Mouse (Mus musculus): ENCODE measurements around the gene Bicdl1. TPM values are rescaled to one million over a fixed set of nuclear protein-coding genes. Genes with fewer than 3 reads are reported as not detected.

Gene Bicdl1
- total RNA-seq, 2 experiments from 2014 or later, result 99.5 to 99.8 TPM

DNA sequence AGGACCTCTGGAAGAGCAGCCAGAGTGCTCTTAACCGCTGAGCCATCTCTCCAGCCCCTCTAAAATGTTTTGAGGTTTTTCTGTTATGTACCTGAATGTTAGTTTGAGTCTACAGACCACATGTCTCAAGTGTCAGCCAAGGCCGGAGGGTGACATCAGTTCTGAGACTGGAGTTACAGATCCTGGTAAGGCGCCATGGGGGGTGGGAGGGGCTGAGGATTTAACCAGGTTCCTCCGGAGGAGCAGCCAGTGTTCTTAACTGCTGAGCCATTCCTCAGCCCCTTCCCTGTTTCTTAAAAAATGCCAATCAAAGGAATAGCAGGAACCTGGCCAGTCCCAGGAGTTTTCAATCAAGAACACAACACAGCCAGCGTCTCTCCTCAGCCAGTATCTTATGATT lies 101.1 kb downstream of the Bicdl1 start:
- DNase-seq (ENCODE audit: low spot score in 2 of 2), result no peak

DNA sequence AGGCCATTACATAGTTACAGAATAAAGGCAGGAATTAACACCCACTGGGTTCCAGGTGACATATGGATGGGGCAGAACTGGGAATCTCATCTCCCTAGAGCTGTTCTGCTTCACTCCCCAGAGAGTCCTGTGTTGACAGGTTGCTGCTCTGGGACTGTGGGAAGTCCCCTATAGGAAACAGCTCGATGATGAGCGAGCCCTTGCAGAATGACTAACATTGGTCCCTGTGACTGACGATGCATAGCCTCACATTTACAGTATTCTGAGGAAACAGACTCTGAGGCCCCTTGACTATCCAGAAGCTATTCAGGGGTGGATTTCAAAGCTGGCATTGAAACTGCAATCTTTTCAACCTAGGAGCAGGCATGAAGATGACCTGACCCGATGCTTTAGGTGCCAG lies 101.7 kb downstream of the Bicdl1 start:
- no peak for DNase-seq (ENCODE audit: low spot score in 2 of 2)

DNA sequence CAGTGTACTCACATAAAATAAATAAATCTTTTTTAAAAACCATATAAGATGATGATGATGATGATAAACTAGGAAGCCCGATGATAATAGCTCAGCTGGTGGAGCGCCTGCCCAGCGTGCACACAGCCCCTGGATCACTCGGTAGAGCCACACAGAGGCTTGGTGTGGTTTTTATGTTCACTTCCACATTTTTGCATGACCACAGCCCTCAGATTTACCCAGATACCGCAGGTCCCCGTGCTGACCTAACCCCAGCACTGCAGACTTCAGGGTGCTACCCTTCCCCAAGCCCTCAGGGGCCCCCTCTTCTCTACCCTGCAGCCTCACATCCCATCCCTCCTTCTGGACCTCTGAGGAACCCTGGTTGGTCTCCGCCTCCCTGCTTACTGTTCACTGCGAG lies 103.3 kb downstream of the Bicdl1 start:
- DNase-seq (ENCODE audit: low spot score in 2 of 2), result no peak

DNA sequence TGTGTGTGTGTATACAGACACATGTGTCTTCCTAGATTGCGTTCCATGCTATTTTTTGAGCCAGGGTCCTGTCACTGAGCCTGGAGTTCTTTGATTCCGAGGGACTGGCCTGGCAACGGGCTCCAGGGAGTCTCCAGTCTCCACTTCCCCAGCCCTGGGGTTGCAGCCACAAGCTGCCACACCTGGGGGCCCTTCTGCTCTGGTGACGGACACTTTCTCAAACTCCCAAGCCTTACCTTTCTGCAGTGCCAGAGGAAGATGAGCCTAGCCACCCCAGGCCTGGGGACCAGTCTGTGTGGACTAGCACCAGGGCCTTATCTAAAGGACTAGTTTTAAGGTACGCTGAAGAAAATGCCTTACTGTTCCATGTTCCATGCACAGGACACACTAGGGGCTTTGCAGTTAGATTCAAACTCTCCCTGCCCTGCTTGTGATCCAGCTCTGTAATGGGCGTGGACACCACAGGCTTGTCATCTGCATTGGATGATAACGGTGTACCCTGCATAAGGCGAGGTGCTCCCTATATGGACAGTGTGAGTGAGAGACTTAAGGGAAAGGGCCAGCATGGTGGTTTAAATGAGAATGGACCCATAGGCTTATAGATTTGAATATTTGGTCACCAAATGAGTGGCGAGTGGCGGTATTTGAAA lies 105.1 kb downstream of the Bicdl1 start:
- DNase-seq (ENCODE audit: low spot score in 2 of 2), result no peak

DNA sequence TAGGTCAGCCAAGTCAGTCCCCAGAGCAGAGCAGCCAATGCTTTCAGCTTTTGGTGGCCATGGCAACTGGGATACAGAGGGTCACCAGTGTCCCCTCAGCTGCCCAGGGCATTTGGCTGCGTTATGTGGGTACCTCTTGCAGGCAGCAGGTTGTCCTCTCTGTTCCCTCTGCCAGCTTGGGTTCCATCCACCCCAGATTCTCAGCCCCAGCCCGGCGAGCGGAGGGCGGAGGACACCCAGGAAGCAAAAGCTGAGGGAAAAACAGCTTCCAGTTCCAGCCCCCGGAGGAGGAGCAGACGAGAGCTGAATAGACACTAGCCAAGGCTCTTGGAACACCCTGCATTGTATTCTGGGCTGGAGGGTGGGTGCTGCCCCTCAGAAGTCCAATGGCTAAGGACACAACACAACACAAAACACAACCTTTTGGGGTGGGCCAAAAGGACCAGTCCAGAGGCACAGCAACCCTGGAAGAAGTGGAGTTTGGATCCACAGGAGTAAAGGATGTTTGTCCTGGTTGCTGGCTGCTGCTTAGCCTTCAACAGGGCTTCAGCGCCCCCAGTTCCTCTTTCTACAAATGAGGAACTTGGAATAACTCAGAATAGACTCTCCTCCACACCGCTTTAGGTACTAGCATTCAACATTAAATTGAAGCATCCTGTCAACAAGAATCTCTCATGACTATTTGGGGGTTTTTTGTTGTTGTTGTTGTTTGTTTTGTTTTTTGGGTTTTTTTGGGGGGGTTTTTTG lies 107.6 kb downstream of the Bicdl1 start:
- peak; percentile 41 to 46 for DNase-seq (ENCODE audit: low spot score in 2 of 2)

DNA sequence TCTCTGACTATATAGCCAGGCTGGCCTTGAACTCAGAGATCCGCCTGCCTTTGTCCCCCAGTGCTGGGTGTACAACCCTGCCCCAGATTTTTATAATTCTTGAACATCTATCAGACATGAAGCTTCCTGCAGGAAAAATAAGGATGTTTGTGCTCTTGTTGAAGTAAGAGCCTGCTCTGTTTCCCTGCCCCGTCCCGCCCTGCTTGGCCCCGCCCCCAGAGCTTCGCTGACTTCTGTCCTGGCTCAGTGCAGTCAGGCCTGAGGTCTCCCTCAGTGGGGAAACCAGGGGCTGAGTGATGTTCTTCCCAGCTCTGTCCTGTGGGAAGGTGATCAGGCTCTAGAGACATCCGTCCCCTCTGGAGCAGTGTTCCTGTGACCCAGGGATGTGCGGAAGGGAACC lies 108.7 kb downstream of the Bicdl1 start:
- no peak for DNase-seq (ENCODE audit: low spot score in 2 of 2)

DNA sequence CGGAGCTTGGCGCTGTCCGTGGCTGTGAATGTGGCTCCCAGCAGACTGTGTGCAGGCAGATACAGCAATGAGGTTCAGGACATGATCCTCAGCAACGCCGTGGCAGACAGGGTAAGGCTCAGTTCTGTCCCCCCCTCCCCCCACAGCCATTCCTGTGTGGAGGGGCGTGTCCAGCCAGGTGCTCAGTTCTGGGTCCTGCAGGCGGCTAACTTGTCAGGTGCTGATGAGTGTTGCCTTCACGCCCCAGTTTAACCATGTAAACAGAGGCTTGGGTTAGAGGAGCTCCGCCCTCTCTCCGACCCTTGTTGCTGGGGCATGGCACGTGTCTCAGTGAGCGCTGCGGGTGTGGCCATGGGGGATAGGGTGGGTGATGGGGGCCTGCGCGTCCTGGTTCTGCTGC lies 111.7 kb downstream of the Bicdl1 start:
- DNase-seq (ENCODE audit: low spot score in 2 of 2), result no peak

DNA sequence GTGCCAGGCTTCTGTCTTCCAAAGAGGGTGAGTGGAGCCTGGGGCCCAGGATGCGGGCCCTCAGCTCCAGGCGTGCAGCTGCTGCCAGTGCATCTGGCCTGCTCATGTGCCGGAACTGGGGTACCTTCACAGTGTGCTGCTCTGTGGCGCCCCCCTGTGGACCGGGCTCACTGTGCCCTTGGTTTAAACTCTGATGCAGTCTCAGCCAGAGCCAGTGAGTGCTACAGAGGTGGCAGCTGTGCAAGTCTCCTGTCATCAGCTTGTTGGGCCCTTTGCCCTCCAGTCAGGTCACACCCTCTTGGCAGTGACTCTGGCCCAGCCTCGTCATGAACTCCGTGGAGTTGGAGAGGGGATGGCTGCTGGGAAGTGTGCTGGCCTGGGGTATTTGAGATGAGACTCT lies 116.5 kb downstream of the Bicdl1 start:
- DNase-seq (ENCODE audit: low spot score in 2 of 2), result no peak

DNA sequence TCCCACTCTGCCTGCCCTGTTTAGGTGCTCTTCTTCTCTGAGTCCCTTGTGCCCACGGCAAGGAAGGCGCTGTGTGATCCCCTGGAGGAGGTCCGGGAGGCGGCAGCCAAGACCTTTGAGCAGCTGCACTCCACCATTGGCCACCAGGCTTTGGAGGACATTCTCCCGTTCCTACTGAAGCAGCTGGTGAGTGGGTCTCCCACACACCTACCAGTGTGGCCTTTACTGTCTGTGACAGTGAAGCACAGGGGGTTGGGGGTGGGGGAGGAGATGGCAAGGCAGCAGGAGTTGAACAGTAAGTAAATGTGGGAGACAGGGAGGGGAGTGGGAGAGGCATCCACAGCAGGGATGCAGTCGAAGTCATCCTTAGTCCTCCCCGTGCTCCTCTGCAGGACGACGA lies 118.1 kb downstream of the Bicdl1 start:
- no peak for DNase-seq (ENCODE audit: low spot score in 2 of 2)

DNA sequence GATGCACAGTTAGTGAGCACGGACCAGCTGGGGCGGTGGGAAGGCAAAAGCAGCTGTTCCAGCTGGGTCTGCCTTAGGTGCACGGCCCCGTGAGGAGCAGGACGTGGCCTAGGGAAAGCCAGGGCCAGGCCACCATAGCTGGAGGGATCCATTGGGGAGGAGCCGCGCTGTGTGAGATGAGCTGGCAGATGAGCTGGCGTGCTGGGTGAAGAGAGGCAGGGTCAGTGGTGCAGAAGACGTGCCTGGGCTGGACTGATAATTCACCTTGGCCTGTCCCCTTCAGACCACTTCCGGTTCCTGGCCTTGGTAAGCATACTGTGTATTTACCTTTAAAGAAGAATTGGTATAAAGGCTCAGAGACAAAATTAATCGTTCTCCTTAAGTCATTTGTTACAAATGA lies 119.9 kb downstream of the Bicdl1 start:
- DNase-seq (ENCODE audit: low spot score in 2 of 2), result no peak

DNA sequence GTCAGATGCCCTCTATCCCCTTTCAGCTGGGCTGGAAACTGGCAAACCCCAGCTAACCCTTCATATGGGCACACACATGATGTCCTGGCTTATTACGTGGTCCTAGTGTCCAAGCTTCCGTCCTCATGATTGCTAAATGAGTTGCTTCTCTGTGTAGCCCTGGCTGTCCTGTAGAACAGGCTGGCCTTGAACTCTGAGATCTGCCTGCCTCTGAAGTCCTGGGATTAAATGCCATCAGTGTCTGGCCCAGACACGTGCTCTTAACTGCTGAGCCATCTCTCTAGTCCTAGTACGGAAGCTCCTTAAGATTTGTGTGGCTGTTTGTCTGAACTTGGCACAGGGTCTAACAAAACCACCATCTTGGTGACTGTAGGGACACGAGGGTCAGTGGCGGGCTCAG lies 127.9 kb downstream of the Bicdl1 start:
- DNase-seq (ENCODE audit: low spot score in 2 of 2), result no peak

Small RNA genes within 50 kb of the gene (microRNA-seq; reads per million reads assigned to microRNA genes)
- gene Mir7030, result 0 to 0.23 reads per million in 2 experiments

Other genes starting within 250 kb of the Bicdl1 start
- 10 to 100 TPM; 25.8 to 28.3 TPM for gene Sirt4, start 246.9 kb downstream of the Bicdl1 start, total RNA-seq (2021)
- 10 to 100 TPM; 33.1 to 38.7 TPM for gene Pxn, start 224.9 kb downstream of the Bicdl1 start, total RNA-seq (2021)
- gene Rplp0, start 172.2 kb downstream of the Bicdl1 start, total RNA-seq (2021), result 100 to 1,000 TPM; 347 to 378 TPM
- gene Gcn1l1, start 166.4 kb downstream of the Bicdl1 start, total RNA-seq (2021), result 10 to 100 TPM; 69.1 to 71.5 TPM
- gene Rab35, start 99.7 kb downstream of the Bicdl1 start, total RNA-seq (2021), result 10 to 100 TPM; 81.3 to 88.6 TPM
- 10 to 100 TPM; 44.1 to 78.4 TPM for gene Cit, start 113.7 kb upstream of the Bicdl1 start, total RNA-seq (2021)